Mouse (Mus musculus): ENCODE results near the gene Ccl1. TPM values are rescaled to one million over a fixed set of nuclear protein-coding genes. Genes with fewer than 3 reads are reported as not detected.

The Ccl1 gene
- not detected in 2 replicates for polyA plus RNA-seq (2012; ENCODE audit: insufficient read depth, low replicate concordance)

- Histone ChIP-seq H3K4me1 (peaks cover 7% of the 10 kb centered on the region; the same call in 1 of the 2 replicates), H3K9me3 (0 out of 2 replicates have a peak, but pooled peaks cover 3% of the 10 kb centered on the region), H3K27me3 (replicated peaks) (peaks cover 5% of the 10 kb centered on the region), H3K4me3 (replicated peaks) (no peak within 1 kb of the TSS), H3K36me3 (replicated peaks; ENCODE audit: low read length) (no peaks in the 10 kb centered on the region)
- TF ChIP-seq FLI1 (IDR thresholded peaks at IDR 0.05; ENCODE audit: low read length) (no peak), GATA1 (IDR thresholded peaks at IDR 0.05; ENCODE audit: borderline replicate concordance, low read length) (no peak)
Observed at GRCm38 (mm10) chr11:82305590-82305989, at the start of gene Ccl1. Gene Ccl1, minus strand, starts transcription at chr11:82305690.

- Histone ChIP-seq H3K9me3 (no peaks in the 10 kb centered on the region), H3K4me3 (replicated peaks) (no peak overlapping the region), H3K4me1 (no peaks in the 10 kb centered on the region), H3K36me3 (replicated peaks; ENCODE audit: low read length) (no peaks in the 10 kb centered on the region), H3K27me3 (replicated peaks) (peaks cover 14% of the 10 kb centered on the region)
- no peak for TF ChIP-seq FLI1 (IDR thresholded peaks at IDR 0.05; ENCODE audit: low read length)
- no peak for TF ChIP-seq GATA1 (IDR thresholded peaks at IDR 0.05; ENCODE audit: borderline replicate concordance, low read length)
Observed at GRCm38 (mm10) chr11:82351039-82351438, 45.5 kb upstream of the Ccl1 start.

GRCm38 (mm10) chr11:82340900-82341299, 35.4 kb upstream of the Ccl1 start:
- Histone ChIP-seq H3K4me1 (peaks cover 26% of the 10 kb centered on the region), H3K9me3 (peaks cover 14% of the 10 kb centered on the region), H3K27me3 (replicated peaks) (peaks cover 37% of the 10 kb centered on the region), H3K36me3 (replicated peaks; ENCODE audit: low read length) (no peaks in the 10 kb centered on the region), H3K4me3 (replicated peaks) (no peak overlapping the region)
- TF ChIP-seq GATA1 (IDR thresholded peaks at IDR 0.05; ENCODE audit: borderline replicate concordance, low read length) (no peak), FLI1 (IDR thresholded peaks at IDR 0.05; ENCODE audit: low read length) (no peak)

- Histone ChIP-seq H3K27me3 (replicated peaks) (peaks cover 35% of the 10 kb centered on the region), H3K9me3 (peaks cover 14% of the 10 kb centered on the region)
Observed at GRCm38 (mm10) chr11:82340416-82340815, 34.9 kb upstream of the Ccl1 start.

GRCm38 (mm10) chr11:82339921-82340401, 34.5 kb upstream of the Ccl1 start:
- H3K27me3 ChIP-seq (replicated peaks): peaks cover 34% of the 10 kb centered on the region
- H3K4me1 ChIP-seq: peaks cover 26% of the 10 kb centered on the region
- peaks cover 14% of the 10 kb centered on the region for H3K9me3 ChIP-seq
- H3K4me3 ChIP-seq (replicated peaks): peak overlapping the region; percentile 34
- no peak for TF ChIP-seq FLI1 (IDR thresholded peaks at IDR 0.05; ENCODE audit: low read length)
- TF ChIP-seq GATA1 (IDR thresholded peaks at IDR 0.05; ENCODE audit: borderline replicate concordance, low read length): no peak
- no peaks in the 10 kb centered on the region for H3K36me3 ChIP-seq (replicated peaks; ENCODE audit: low read length)

More at GRCm38 (mm10) chr11:82340416-82340815, 34.9 kb upstream of the Ccl1 start:
- no peak overlapping the region for H3K4me3 ChIP-seq (replicated peaks)
- H3K4me1 ChIP-seq: peaks cover 26% of the 10 kb centered on the region
- H3K36me3 ChIP-seq (replicated peaks; ENCODE audit: low read length): no peaks in the 10 kb centered on the region
- TF ChIP-seq FLI1 (IDR thresholded peaks at IDR 0.05; ENCODE audit: low read length) (no peak), GATA1 (IDR thresholded peaks at IDR 0.05; ENCODE audit: borderline replicate concordance, low read length) (no peak)

- Histone ChIP-seq H3K36me3 (replicated peaks; ENCODE audit: low read length) (no peaks in the 10 kb centered on the region), H3K4me1 (no peaks in the 10 kb centered on the region), H3K4me3 (replicated peaks) (no peak overlapping the region), H3K9me3 (no peaks in the 10 kb centered on the region), H3K27me3 (replicated peaks) (no peaks in the 10 kb centered on the region)
- no peak for TF ChIP-seq FLI1 (IDR thresholded peaks at IDR 0.05; ENCODE audit: low read length)
- no peak for TF ChIP-seq GATA1 (IDR thresholded peaks at IDR 0.05; ENCODE audit: borderline replicate concordance, low read length)
Observed at GRCm38 (mm10) chr11:82313153-82313552, 7.7 kb upstream of the Ccl1 start.

- TF ChIP-seq GATA1 (IDR thresholded peaks at IDR 0.05; ENCODE audit: borderline replicate concordance, low read length) (no peak), FLI1 (IDR thresholded peaks at IDR 0.05; ENCODE audit: low read length) (no peak)
- Histone ChIP-seq H3K36me3 (replicated peaks; ENCODE audit: low read length) (no peaks in the 10 kb centered on the region), H3K4me1 (peaks cover 4% of the 10 kb centered on the region; the same call in 1 of the 2 replicates), H3K27me3 (replicated peaks) (peaks cover 2% of the 10 kb centered on the region), H3K9me3 (no peaks in the 10 kb centered on the region), H3K4me3 (replicated peaks) (no peak overlapping the region)
Observed at GRCm38 (mm10) chr11:82310336-82311045, 5.0 kb upstream of the Ccl1 start.

GRCm38 (mm10) chr11:82297895-82298294, 7.6 kb downstream of the Ccl1 start:
- TF ChIP-seq FLI1 (IDR thresholded peaks at IDR 0.05; ENCODE audit: low read length): no peak
- no peak for TF ChIP-seq GATA1 (IDR thresholded peaks at IDR 0.05; ENCODE audit: borderline replicate concordance, low read length)
- H3K27me3 ChIP-seq (replicated peaks): peaks cover under 1% of the 10 kb centered on the region
- H3K9me3 ChIP-seq: peaks cover 8% of the 10 kb centered on the region
- no peaks in the 10 kb centered on the region for H3K4me1 ChIP-seq
- no peaks in the 10 kb centered on the region for H3K36me3 ChIP-seq (replicated peaks; ENCODE audit: low read length)
- H3K4me3 ChIP-seq (replicated peaks): no peak overlapping the region

- no peak overlapping the region for H3K4me3 ChIP-seq (replicated peaks)
- peaks cover 12% of the 10 kb centered on the region for H3K9me3 ChIP-seq
- no peaks in the 10 kb centered on the region for H3K4me1 ChIP-seq
- no peaks in the 10 kb centered on the region for H3K36me3 ChIP-seq (replicated peaks; ENCODE audit: low read length)
- no peaks in the 10 kb centered on the region for H3K27me3 ChIP-seq (replicated peaks)
- TF ChIP-seq FLI1 (IDR thresholded peaks at IDR 0.05; ENCODE audit: low read length) (no peak), GATA1 (IDR thresholded peaks at IDR 0.05; ENCODE audit: borderline replicate concordance, low read length) (no peak)
Observed at GRCm38 (mm10) chr11:82290841-82291240, 14.6 kb downstream of the Ccl1 start.

- TF ChIP-seq GATA1 (IDR thresholded peaks at IDR 0.05; ENCODE audit: borderline replicate concordance, low read length): no peak
- TF ChIP-seq FLI1 (IDR thresholded peaks at IDR 0.05; ENCODE audit: low read length): no peak
- Histone ChIP-seq H3K9me3 (no peaks in the 10 kb centered on the region), H3K27me3 (replicated peaks) (peaks cover 15% of the 10 kb centered on the region)
Observed at GRCm38 (mm10) chr11:82274149-82274812, 31.2 kb downstream of the Ccl1 start.

More at GRCm38 (mm10) chr11:82274149-82274812, 31.2 kb downstream of the Ccl1 start:
- H3K36me3 ChIP-seq (replicated peaks; ENCODE audit: low read length): no peaks in the 10 kb centered on the region
- no peak overlapping the region for H3K4me3 ChIP-seq (replicated peaks)
- no peaks in the 10 kb centered on the region for H3K4me1 ChIP-seq
